Mouse (Mus musculus) kidney, adult 8-10 months (tissue): Measurements from ENCODE around the gene Gm49384.

Source experiments
- DNase-seq, 2 experiments: peaks; one replicate each; pipeline ENCODE4 v3.0.0; 2022

The Gm49384 gene

DNA sequence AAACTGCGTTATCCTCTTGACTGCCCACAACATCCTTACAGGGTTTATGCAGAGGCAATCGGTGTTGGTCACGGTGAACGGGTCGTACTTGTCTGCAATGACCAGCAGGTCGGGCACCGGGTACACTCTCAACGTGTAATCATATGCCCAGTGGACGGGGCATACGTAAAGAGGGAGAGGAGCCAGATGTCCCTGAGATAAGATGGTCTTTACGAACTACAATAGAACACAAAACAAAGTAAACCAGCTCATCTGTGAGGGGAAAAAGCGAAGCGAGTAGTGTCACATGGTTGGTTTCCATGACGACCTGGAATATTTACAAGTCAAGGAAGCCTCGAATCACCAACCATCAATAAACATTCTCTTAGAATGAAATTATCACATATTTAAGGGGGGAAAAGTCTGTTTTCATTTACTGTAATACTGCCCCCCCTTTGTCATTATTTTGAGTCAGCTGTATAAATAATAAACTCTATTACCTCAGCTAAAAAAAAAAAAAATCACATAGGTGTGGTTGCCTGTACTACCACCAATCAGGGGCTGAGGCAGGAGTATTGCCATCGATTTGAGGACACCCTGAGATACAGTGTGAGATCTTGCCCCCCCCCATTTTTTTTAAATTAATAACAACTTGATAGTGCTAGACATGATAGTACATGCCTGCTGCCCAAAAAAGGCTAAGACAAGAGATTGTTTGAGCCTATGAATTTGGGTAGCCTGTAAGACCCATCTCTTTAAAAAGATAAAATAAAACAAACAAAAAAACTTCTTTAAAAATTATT, at the start of gene Gm49384:
Gene Gm49384 (minus strand): TSS at position 216 of the 782 bp plus-strand sequence.
- no peak for DNase-seq

DNA sequence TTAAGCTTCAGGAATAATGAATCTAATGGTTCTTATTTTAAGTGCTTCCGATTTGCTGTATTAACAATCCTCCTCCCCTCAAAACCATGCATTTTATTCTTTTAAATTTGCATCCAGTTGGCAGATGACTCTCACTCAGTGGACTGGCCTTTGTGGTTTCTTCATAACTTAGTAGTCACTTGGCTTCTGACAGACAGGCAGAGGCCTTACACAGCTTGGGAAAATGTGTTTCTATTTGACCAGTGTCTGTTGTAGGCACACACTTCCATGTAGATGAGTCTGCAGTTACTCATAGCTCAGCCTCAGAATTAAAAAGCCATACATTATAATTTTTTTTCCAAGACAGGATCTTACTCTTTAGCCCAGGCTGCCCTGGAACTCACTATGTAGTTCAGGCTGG, 49.7 kb upstream of the Gm49384 start:
- DNase-seq: no peak

DNA sequence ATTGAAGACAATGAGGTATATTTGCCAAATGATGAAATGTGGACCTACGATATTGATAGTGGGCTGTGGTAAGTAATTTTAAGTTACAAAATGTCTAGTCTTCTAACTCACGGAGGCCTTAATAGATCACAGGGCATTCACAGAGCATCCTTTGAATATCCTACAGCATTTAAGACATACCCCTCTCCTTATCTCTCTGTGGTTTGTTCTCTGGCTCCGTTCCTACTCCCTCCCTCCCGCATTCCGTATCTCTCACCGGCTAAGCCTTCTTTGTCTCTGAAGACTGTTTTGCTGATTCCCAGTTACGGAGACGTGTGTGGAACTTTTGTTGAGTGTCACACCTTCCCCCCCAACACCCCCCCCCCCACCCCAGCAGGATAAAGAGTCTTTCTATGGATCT, 46.7 kb upstream of the Gm49384 start:
- no peak for DNase-seq

DNA sequence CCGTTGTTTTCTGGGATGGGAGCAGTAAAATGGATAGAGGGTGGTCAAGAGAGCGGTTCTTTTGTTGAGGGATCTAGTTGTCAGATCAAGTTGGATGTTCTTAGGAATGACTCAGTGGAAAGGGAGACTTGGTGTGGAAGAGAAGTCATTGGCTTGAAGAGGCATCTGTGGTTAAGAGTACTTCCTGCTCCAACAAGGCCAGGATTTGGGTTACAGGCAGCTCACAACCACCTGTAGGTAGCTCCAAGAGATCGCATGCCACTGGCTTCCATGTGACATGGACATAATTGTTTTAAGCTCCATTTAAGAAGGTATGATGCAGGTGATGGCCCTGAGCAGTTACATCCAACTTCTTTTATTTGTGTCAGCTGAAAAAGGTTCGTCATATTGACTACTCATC, 45.7 kb upstream of the Gm49384 start:
- no peak for DNase-seq

DNA sequence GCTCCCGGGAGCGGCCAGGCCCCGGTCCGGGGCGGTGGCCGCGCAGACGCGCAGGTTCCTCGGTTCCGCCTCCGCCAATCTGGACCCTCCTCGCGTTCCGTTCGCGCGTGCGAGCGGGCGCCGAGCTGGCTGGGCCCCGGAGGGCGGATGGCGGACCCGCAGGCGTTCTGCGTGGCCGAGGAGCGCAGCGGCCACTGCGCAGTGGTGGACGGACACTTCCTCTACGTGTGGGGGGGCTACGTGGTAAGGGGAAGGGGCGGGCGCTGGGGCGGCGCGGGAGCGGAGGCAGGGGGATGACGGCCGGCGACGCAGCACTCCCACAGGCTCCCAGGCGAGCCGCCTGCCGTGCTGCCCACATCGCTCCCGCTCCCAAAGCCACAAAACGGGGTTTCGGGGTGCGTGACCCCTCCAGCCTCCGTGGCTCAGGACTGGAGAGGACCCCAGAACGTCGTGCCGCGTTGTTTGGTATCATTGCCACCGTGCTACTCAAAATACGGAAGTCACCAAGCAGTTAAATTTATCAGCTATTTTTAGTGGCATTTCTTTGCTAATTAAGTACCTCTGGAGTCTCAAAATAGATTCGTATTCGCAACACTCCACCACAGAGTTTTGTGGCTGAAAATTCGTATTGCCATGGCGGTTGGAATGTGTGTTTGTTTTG, 37.8 kb upstream of the Gm49384 start:
- peak; percentile 50 to 53 for DNase-seq

DNA sequence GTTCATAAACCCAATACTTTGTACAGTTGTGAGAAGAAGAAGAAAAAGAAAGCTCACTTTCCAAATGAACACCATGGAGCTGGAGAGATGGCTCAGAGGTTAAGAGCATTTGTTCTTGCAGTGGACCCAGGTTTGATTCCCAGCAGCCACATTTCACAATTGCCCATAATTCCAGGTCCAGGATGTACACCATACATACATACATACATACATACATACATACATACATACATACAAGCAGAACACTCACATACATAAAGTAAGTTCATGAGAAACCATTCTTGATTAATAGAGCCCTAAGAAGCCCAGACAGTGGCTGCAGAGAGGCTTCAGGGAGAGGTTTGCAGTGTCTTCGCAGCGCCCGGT, 37.3 kb upstream of the Gm49384 start:
- no peak for DNase-seq

DNA sequence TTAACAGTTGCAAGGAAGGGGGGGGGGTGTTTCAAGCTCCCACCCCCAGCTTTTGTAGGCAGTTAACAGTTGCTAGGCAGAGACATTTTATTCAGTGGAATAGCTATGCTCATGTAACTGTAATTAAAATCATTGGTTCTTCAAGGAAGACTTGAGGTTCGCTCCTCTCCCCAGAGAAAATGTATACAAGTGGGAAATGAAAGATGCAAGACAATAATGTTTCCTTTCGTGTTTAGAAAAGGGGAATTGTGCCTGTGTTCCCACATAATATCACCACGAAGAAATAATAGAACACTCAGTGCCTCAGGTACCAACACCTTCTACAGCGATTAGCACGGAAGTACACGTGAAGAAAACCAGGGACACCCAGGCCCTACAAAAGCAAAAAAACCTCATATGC, 36.8 kb upstream of the Gm49384 start, which contains the start of gene Klhdc1:
Gene Klhdc1 (plus strand): TSS at position 301 of the 400 bp plus-strand sequence.
- DNase-seq: no peak

DNA sequence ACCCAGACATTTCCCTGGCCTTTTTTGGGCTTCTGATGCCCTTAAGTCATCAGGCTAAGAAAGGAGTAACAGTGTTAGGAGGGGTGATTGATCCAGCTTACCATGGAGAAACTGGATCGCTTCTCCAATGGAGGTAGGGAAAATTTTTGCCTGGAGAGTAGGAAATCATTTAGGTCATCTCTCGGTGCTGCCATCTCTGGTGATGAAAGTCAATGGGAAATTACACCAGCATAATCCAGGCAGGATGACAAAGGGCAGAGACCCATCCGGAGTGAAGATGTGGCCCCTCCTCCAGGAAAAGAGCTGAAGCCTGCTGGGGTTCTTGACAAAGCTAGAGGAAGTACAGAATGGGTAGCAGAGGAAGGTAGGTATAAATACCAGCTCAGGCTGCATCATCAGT, 34.2 kb upstream of the Gm49384 start:
- no peak for DNase-seq

DNA sequence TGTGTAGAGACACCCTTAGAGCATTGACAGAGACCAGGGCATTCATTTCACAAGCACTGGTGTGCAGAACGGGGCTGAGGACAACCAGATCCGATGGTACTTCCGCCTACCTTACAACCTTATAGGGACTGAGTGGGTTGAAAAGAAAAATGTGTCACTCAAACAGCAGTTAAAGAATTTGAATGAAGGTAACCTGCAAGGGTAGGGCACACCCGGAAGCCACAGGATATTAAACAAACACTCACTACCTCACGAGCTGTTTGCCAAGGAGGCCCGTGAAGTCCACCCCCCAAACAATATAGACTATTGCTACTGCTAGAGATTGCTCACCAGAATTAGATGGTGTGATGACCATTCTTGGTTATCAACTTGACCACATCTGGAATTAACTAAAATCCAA, 31.7 kb upstream of the Gm49384 start:
- DNase-seq: no peak

DNA sequence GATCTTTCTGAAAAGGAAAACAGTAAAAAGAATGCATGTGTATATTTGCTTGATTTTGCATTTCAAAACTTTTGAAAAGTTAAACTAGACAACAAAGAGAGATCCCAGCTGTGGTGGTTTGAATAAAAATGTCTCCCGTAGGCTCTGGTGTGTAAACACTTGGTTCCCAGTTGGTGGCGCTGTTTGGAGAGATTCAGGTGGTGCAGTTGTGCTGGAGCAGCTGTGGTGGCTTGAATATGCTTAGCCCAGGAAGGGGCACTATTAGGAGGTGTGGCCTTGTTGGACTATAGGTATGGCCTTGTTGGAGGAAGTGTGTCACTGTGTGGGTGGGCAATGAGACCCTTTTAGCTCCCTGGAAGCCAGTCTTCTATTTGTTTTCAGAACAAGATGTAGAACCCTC, 25.2 kb upstream of the Gm49384 start:
- no peak for DNase-seq

DNA sequence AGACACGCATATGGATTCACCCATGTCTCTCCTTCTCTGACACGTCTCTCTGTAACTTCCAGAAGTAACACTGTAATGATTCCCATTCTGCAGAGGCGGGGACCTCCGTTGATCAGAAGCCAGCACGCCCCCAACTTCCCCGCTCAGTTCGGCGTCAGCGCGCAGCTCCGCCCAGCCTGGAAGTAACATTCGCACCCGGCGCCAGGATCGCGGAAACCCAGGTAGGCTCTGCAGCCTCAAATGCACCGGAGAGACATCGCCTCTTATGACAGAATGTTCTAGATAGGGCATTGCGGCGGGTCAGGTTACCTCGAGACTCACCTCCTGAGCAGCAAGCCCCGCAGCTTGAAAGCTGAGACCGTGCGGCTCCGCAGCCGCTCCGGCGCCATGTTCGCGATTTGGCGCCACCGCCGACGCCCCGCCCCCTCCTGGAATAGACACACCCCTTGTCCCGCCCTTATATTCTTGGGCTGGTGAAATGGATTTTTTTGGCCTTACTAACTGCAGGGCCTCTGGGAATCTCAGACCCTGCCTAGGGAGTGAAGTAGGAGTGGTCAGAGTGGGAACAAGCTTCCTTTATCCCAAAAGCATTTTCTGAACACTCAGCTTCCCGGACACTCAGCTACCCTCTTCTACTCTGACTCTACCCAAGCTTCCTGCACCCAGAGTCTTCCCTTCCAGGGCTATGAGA, 23.9 kb upstream of the Gm49384 start, which contains the start of gene Pole2:
Gene Pole2 (minus strand): TSS at position 420 of the 691 bp plus-strand sequence.
- peak; percentile 78 to 89 for DNase-seq

DNA sequence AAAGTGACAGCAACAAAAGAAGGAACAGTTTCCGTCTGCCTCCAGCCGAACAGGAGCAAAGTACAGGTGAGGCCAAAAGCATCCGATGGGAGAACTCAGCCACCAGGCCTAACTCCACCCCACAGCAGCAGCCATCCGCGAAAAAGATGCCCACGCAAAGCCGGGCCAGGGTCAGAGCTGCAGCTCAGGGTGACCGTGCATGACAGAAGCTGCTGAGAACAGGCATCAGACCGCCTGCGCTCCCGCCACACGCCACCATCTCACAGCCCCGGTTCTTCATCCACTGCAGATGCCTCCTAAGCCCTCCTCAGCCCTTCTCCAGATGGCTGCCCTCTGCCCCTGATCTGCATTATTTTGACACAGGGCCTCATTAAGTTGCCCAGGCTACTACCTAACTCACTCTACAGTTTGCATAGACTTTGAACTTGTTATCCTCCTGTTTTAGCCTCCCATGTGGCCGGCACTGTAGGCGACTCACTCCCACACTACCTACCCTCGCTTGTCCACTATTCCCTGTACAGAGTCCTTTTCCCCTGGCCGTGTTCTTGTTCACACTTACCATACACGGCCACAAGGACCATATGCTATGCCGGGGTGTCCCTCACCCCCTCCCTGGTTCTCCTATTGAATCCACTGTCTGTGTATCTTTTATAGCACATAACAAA, 16.7 kb upstream of the Gm49384 start:
- DNase-seq: no peak

DNA sequence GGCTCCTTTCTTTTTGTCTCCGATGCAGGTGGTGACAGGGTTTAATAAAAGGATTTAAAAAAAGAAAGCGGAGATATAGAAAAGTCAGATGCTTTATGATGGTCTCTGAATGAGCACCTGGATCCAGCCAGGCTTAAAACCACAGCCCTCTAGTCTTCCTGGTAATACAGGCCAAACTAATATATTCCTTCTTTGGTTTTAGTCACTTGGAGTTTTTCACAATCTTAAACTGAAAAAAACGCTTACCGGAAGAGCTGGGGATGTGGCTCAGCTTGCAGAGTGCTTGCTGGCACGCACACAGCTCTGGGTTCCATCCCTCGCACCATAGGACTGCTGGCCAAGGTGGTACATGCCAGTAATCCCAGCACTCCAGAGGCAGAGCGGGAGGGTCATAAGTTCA, 12.5 kb upstream of the Gm49384 start:
- no peak for DNase-seq

DNA sequence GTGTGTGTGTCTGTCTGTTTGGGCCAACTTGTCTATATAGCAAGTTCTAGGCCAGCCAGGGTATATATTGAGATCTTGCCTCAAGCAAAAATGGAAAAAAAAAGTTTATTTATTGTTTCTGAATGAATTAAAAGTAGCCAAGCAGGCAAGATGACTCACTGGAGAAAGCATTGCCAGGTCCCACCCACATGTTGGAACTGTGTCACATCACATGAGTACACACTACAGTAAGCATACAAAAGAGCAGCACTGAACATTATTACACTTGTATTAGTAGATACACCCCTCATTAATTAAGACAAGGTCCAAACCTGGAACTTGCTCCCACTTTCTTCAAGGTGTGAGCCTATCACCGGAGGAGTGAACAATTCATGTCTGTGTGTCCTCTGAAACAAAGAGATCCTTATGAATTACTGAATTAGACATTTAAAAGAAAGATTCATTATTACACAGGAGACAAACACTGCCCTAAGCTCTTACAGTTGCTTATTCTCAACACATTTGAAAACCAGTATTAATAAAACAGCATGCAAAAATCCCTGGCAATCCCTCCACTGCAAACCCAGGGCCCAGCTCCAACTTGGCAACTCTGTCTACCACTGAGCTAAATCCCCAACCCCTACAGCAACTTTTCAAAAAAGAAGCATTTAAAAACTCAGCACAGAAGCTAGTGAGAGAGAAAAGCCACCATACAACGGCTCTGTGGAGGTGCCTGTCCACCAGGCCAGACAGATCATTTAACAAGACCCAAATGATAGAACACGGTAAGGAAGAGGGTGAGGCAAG, 11.1 kb upstream of the Gm49384 start:
- no peak for DNase-seq

DNA sequence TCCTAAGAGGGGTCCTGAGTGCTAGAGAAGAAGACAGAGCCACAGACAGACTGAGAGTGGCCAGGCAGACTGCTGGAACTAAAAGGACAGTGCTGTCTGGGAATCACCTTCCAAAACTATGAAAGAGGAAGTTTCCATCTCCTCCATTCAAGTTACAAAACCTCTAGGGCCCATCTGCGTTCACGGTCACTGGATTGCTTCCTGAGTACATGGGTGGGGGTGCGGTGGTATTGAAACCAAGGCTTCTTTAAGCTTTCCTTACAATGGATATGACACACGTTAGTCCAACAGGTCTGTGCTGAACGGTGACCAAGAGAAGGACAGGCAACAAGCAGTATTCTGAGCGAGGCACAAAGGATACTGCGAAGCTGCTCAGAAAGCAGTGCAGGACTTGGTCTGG, 10.3 kb upstream of the Gm49384 start:
- no peak for DNase-seq

DNA sequence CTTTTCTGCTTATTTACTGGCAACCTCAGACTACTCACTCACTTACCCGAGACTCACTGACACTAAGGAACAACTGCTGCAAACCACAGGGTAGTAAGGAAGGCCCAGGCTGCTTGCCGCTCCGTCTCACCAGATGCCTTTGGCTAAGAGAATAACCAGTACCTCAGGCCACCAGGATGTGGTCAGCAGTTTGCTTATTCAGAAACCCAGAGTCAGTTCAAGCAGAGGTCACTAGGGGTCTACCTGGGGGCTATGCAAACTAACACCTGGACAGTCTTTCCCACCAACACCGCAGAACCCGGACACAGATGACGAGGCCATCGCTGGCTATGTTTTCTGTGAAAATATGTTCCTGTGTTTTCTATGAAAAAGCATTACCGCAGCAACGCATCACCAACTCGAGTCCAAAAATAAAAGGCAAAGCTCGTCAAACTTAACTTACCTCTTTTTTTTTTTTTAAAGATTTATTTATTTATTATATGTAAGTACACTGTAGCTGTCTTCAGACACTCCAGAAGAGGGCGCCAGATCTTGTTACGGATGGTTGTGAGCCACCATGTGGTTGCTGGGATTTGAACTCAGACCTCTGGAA, 9.2 kb upstream of the Gm49384 start:
- DNase-seq: no peak

DNA sequence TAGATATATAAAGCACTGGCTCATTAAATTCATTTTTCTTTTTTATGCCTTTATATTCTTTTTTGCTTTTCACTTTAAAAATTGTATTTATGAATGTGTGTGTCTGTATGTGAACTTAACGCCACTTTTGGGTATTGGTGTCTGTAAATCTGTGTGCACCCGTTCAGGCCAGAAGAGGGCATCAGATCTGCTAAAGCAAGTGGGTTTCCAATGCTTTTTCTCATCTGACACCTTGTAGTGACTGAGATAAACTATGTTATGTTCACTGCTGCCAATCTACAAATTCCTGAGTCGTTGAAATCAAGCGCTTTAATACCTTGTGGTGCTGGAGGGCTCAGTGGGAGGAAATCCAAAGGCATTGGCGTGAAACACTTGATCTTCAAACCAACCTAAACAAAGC, 7.0 kb upstream of the Gm49384 start:
- DNase-seq: no peak

DNA sequence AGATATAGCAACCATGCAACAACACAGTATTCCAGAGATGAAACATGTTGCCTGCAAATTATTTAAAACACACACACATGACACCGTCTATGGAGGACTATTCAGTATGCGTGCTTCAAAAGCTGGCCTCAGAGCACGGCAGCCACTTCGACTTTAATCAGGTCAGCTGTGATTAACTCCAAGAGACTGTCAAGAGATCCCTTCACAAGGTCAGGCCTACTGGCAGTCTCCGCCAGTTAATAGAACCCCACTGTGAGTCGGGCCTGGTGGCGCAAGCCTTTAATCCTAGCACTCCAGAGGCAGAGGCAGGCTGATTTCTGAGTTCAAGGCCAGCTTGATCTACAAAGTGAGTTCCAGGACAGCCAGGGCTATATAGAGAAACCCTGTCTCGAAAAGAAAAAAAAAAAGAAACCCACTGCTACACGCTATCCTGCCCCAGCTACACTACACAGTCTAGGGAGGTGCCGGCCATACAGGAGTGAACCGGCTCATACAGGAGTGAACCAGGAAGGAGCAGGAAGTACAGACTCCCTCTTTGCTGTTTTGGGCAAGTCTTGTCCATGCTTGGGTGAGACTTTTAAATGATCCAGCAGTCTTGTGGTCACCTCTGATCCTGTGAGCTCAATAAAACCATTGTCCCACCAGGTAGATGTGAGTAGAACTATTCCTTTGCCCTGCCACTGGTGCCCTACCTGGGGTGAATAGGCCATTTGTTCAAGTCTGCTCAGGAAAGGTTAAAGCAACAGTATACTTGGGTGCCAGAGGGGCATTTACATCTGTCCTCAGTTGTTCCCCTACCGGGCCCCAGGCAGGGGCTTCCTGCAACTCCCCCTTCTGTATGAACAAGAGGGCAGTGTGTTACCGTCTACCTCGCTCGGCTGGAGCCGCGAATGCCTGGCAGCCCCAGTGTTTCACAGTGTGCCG, 6.3 kb upstream of the Gm49384 start:
- no peak for DNase-seq

DNA sequence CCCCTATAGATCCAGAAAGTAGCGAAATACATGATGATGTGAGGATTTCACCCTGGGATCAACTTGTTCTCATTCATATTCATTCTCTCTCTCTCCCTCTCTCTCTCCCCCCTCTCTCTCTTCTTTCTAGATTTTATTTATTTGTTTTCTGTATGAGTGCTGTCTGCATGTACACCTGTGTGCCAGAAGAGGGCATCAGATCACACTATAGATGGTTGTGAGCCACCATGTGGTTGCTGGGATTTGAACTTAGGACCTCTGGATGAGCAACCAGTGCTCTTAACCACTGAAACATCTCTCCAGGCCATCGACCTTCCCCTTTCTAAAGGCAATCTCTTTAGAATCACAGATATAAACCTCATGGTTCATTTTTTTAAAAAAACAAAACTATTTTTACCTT, 4.5 kb upstream of the Gm49384 start:
- DNase-seq: no peak

DNA sequence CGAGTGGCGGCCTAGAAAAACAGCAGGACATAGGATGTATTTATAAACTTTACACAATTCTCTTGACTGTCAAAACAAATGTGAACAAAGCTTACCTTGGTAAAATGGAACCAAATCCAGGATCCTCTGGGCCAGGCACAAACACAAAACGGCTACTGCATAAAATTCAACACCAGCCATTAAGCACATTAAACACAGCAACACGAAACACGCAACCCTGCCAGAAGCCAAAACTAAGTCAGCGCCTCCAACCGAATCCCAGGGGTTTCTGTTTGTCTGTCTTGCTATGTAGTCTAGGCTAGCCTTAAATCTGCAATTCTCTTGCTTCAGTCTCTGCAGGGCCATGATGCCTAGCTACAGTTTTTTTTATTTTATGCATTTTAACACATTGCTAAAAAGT, 3.9 kb upstream of the Gm49384 start:
- no peak for DNase-seq

DNA sequence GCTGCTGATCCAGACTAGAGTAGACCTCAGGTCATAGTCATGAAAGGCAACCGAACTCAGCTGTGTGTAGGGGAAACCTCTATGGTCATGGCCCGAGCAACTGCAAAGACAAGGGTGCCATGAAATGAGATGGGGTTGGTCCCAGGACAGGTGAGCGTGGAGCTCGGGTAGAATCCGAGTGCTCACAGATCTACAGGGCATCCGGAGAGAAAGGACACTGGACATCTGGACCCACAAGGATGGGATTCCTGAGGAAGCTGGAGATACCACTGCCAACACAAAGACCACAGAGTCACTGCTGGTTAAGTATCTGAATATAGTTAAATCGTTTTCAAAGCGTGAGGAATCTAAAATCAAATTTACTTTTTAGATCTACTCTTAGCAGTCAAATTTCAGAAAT, 3.3 kb upstream of the Gm49384 start:
- no peak for DNase-seq
